Mouse (Mus musculus) liver, embryonic 14.5 days (tissue): Measurements from ENCODE around the gene Pan3.

Experiments used
- CTCF ChIP-seq: IDR thresholded peaks from 2 replicates; pipeline ENCODE4 v1.5.1; 2016; ENCODE audit warnings: antibody characterized with exemption, low read depth, control low read depth
- EP300 ChIP-seq: IDR thresholded peaks from 2 replicates; pipeline ENCODE4 v1.6.1; 2016; ENCODE audit warnings: antibody characterized with exemption, low read depth

GRCm38 (mm10) chr5:147402505-147402904, 27.5 kb upstream of the Pan3 start:
- TF ChIP-seq CTCF, result peak; percentile 57
- no peak for TF ChIP-seq EP300
